Mouse (Mus musculus) mature B cell (primary cell): Measurements from ENCODE around the gene Sowahb.
"Not testable (repeated sequence)": the region's sequence is repeated elsewhere in the genome, so short reads cannot be mapped to it uniquely, and the experiment has no call there.

ENCODE experiments used
- in situ Hi-C: fragments of 300-500 bp; cut with MboI; formaldehyde crosslinking; loops from 2 replicates; pipeline ENCODE4 v1.14.3; 2019

Gene Sowahb

DNA sequence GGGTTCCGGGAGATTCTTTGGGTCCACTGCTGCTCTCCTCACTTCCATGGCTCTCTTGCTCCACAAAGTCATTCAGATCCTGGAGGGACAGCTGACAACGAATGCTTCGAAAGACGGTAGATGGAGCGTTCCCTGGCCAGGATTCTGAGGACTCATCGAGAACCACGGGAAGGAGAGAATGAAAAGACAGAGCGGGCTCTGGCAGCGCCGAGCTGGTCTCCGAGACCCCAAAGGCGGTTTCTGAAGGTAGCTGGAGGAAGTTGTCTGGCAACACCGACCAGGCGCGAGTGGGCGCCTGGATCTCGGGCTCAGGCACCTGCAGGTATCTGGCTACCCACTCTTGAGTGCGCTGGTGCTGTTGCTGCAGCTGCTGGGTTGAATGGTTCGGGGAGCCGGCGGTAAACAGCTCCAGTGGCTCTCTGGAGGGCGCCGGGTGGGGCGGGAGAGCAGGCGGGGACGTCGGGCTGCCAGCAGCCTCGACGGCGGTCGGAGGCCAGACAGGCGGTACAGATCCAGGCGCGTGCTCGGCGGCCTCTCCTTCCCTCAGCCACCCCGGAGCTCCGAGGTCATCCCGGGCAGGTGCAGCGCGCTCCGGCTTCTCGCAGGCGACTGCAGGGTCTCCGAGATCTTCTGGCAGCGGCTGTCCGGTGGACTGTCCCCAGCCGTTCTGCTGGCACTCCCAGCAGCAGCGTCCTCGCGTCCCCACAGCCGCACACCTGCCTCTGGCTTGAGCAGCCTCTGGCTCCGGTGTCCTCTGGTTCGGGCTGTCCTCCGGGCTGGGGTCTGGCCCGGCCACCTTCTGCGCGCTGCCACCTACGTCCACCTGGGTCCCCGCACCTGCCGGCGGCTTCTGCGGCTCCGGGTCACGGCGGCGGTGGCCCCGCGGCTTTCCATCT, 886 bp downstream of the Sowahb start:
- in situ Hi-C loops, result no loop called here

DNA sequence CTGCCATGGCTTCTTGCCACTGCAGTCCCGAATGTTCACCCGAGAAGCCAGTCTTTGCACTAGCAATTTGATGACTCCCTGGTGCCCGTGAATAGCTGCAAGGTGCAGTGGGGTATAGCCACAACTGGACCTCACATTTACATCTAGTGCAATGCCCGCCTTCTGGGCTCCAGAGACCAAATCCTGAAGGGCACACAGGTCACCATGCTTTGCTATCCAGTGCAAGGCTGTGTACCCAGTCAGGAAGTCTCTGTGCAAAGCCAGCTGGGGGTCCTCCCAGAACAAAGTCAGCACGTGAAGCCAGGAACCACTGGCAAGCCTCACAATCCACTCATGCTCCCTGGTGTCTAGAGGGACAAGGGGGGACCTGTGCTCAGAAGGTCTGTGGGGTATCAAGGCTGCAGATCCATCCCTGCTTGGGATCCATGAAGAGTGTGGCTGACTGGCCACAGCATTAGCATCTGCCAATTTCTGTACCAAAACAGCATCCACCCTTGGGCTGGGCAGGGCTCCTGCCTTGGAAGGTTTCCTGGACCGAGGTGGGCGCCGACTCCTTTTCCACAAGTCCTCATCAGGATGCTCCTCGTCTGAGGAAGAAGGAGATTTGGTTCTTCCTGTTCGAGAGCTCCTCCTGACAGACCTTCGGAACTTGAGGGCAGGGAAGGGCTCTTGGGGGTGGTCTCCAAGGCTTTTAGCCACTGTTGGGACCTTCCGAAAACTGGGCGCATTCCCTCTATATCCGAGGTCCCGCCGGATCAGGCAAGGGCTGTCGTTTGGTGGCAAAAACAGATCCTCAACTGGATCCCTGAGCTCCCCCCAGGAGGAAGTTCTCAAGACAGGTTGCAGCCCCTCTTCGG, 1.8 kb downstream of the Sowahb start:
- in situ Hi-C loops, result no loop called here

DNA sequence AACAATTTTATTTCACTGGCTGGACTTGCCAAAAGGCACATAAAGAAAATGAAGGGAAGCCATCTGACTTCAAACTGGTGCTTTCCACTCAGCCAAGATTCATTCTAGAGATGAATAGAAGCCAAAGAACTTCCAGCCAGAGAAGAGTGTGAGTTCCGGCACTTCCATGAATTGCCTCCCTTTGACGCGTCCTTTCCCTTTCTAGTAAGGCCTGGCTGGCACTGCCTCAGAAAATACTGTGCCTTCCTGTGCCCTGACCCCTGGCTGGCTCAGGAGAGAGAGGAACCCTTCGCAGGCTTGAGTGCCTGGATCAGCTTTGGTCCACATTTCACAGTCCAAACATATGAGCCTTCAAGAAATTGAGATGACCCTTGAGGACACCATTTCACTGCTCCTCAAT, 2.8 kb downstream of the Sowahb start:
- in situ Hi-C loops, result no loop called here

DNA sequence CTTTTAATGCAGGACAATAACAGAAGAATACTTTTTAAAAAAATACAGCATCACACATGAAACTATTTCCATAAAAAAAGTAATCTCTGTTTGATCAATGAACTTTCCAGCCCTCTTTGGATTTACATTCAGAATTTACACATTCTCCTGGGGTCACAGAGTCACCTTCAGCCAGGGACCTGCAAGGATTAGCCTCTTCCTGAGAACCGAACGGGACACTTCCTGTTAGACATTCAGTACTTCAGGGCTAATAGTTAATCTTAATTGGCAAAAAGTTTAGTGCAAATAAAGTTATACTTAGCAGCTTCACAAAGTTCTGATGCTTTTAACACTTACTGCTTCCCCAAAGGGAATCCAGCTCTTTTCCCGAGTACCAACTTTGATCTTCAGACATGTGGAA, 3.5 kb downstream of the Sowahb start:
- in situ Hi-C loops, result no loop called here

DNA sequence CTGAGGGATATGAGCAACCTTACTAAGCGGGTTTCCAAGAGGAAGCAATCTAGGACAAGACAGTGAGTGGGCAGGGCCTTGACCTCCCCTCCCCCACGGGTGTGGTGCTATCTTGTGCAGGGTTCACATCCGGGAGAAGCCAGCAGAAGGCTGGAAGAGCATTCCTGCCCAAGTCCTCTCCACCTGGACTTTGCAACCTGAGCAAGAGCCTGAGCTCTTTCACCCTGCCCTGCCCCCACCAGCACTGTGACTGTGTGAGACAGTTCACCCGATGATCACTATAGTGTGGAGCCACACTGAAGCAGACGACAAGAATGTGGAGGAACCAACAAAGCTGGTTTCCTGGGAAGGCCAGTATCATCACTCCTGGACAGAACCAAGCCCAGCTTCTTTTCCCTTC, 4.7 kb downstream of the Sowahb start:
- in situ Hi-C loops, result no loop called here

DNA sequence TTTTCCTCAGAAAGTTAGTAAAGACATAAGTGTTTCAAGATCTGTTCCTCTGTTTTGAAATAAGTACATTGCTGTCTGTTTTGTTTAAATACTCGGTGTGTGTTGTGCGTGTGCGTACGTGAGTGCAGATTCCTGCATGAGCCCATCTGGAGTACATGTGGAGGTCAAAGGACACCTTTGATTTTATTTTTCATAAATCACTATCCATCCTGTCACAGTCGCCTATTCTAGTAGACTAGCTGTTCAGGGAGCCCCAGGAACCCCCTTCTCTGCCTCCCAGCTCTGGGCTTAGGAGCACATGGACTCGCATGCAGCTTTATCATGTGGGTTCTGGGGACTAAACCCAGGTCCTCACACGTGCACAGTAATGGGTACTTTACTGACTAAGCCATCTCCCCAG, 8.6 kb downstream of the Sowahb start:
- in situ Hi-C loops, result no loop called here

DNA sequence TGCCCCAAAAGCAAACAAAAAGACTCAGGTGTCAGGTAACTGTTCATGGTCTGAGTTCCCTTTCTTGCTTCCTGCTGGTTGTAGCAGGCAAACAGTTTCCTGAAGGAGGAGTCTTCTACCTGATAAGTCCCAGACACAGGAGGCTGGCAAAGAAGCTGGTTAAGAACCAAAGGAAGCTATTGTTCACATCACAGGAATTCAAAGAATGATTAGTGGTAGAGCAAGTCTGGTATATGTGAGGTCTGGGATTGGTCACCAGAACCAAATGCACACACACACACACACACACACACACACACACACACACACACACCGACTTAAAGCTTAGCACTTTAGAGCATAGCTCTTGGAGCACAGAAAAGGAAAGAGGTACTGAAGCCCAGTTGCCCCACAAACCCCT, 9.5 kb downstream of the Sowahb start:
- in situ Hi-C loops, result no loop called here

DNA sequence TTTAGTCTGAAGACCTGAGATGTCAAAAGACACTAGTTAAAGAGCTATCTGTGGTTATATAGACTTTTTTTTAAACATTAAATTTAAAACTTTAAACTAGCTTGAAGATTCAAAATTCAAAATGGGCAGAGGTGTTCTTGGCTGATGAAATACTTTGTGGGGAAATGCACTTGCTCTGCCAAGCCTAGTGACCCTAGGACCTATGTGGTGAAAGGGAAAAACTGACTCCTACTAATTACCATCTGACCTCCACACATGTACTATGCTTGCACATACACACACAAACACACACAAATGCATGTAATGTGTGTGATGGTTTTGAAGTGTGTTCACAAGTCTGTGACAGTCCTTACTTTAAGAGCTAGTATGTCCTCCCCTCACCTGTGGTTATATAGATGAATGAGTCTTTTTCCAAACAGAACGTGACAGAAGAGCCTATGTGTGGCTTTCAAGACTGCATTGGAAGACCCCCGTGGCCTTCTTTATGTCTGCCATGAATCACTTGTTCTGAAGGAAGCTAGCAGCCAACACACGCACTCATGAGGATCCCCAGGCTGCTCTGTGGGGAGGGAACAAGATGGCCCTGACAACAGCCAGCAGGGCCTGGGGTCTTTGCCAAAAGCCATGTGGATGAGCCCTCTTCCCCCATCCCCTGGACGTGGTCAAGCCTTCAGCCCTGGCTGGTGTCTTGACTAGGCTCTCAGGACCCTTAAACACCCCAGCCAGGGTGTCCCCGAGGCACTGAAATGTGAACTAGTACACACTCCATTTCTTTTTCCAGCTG, 11.5 kb downstream of the Sowahb start:
- in situ Hi-C loops, result no loop called here

DNA sequence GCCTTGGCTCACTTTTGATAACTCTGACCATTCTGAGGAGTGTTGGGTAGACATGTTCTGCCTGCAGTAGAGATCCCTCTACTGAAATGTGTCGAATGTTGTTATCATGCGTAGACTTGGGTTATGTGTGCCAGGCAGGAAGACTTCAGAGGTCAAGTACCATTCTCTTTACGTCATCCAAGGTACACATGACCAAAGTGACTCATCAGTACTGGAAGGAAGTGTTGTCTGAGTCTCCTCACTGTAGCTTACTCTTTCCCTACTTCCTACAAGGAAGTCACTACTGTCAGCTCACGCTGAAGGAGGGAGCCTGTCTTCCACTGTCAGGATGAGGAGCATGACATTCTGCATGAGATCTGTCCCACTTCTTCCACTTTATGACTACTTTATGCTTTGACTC, 12.2 kb downstream of the Sowahb start:
- in situ Hi-C loops, result no loop called here

DNA sequence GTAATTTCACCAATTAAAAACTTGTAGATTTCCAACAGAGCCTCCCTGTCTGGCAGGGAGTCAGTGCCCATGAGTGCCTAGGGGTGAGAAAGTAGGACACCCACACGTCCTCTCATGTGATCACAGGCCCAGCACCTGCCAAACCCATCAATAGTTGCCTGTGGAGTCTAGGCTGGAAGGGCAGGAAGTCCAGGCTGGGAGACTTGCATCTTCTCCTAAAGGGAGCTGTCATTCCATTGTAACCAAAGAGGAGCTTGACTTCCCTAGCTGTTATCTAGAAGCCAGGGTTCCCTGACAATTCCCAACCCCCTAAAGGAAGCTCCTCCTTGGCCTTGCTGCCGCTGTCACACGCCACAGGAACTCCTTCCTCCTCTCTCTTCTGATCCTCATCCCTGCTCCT, 14.0 kb downstream of the Sowahb start:
- in situ Hi-C loops, result no loop called here

DNA sequence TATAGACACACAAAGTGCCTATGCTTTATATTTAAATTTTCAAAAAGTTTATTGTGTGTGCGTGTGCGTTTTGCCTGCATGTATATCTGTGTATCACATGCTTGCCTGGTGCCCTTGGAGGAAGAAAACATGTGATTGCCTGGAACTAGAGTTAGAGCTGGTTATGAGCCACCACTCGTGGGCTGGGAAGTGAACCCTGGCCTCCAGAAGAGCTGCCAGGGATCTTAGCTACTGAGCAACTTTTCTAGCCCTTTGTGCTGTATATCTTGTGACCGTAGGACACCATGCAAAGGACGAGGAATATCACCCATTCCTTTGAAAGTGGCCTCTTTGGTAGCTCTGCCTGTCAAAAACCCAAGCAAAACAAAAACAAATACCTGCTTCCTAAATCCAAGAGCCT, 14.4 kb downstream of the Sowahb start:
- in situ Hi-C loops, result no loop called here

DNA sequence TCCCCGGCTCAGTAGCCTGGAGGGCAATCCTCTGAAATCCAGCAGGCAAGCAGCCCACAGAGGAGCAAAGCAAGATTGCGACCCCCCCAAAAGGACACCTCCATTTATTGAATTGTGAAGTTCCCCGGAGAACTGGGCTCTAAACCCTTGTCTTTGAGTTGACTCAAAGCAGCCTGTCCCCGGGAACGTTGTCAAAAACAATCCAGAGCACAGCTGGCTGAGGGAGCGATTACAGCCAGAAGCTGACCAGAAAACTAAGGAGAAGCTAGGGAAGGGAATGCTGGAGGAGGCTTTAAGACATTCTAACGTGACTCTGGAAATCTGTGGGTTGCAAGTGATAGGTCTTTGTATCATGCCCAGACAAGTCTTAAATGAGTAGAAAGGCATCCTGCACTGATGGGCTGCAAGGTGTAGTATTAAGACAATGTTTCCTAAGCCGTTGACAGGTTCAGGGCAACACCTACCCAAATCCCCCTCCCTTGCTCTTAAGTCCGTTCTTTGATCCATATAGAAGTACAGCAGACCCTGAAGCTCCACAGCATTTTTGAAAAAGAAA, 17.6 kb downstream of the Sowahb start:
- in situ Hi-C loops, result no loop called here

DNA sequence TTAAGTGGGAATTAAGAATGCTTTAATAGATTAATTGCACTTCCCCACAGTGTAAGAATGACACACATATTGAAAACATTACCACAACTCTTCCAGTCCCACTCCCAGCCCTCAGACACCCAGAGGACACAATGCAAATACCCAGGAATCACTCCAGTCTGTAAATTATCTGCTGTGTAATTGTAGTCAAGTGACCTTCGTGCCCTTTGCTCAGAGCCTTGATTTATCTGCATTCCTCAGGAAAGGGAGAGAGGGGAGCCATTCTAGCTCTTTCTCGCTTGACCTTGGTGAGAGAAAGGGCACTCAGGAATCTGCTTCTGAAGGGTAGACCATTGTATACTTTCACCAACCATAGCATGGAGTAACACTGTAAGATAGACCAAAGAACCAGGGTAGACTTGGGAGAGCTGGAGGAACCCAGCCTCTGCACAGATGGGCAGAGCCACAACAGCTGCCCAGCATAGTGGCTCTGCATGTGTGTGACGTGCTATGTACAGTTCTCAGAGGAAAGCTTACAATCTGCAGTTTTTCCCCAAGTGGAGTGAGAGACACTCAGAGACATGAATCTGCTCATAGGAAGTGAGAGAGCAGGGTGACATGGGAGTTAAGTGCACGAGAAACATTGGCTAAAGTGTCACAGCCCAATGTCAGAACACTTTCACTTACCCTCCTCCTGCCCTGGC, 18.2 kb downstream of the Sowahb start:
- in situ Hi-C loops, result no loop called here

DNA sequence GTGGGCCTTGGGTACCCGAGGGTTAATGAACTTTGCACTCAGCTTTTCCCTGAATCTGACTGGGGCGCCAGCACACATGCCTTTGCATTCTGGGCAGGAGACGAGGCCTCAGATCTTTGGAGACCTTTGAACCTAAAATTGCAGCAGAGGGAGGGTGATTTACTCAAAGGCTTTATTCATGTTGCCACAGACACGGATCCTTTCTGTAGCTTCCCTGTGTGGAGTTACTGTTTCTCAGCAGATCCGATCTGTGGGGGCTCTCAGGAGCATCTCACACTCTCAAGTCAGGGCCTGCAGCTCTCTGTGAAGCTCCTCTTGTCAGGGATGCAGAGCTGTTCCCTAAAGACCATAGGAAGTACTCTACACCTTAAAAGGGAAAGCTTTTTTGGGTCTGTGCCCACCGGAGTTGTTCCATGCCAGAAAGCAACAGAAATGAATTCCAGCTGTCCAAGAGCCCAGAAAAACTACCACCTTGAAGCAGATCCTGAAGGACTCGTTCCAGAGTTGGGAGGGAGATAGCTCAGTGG, 20.0 kb downstream of the Sowahb start:
- in situ Hi-C loops, result no loop called here

DNA sequence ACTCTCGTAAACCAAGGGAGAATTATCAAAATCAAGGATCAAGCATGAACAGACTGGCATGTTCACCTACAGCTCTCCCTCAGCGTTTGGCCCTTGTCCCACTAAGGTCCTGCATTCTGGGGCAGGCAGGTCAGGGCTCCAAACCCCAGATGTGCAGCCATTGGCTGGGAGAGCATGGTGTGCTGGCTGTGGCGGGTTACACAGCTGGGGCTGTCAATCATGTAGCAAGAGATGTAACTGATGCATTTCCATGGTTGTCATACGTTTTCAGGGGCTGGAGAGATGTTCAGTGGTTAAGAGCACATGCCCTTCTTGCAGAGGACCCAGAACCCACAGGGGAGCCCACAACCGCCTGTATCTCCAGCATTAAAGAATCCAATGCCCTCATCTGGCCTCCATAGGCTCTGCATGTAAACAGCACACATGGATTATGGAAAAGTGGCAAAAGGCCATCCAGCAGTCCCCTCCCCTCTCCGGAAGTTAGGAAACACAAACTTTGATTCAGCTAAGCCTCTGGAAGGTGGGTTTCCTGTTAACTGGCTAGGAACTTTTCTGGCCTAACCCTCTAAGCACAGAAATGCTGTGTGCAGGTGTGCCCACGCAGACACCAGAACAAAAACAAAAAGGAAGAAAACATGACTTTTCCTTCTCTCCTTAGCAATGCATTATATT, 22.6 kb downstream of the Sowahb start:
- in situ Hi-C loops, result no loop called here

DNA sequence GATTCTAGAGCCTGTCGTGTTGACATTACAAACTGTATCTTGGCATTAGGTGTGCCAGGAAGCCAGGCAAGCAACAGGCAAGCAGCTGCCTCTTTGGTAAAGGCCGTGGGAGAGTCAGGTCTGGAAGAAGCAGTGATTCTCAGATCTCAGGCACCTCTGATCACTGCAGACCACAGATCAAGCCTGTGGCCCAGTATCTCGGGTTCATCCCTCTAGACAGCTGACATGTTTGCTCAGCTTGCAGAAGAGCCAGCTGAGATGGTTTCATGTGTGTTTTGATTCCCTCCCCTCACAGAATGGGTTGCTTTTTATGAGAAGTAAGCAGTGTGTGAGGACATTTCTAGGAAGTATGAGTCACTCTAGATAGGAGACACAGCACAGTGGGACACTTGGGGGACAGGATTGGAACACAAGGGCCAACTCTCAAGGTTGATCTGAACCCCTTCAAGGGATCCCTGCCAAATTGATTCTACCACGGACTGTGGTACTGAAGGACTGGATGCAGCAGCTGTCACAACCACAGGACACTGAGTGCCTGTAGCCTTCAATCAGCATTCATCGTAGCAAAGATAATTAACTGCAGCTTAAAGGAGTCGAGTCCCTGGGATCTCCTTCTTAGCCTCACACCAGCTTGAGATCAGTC, 24.7 kb downstream of the Sowahb start:
- in situ Hi-C loops, result no loop called here

DNA sequence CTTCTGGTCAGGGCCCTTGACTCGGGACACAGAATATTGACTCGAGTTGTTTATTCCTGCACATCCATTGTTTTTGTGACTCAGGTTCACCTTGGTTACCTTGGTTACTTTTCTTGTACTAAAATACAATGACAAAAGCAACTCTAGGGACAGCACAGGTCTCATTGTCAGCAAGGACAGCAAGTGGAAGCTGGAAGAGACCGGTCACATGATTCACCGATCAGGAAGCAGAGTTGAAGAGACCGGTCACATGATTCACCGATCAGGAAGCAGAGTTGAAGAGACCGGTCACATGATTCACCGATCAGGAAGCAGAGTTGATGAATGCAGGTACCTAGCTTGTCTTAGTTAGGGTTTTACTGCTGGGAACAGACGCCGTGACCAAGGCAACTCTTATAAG, 25.6 kb downstream of the Sowahb start:
- in situ Hi-C loops, result not testable (repeated sequence)

DNA sequence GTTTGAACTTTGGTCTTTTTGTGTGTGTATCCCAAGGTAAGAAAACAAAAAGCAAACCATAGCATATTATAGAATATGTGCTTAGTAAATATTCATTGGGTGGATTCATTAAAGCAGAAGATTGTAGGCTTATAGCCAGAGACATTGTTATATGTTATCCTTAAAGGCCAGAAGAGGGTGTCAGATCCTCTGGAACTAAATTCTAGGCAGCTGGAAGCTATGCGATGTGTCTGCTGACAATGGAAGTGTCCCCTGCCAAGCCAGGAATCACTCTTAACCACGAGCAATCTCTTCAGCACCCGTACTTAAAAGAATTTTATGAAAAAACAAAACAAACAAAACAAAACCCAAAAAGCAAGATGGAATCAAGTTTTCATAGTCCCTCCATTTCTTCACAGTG, 27.1 kb downstream of the Sowahb start:
- in situ Hi-C loops, result no loop called here

DNA sequence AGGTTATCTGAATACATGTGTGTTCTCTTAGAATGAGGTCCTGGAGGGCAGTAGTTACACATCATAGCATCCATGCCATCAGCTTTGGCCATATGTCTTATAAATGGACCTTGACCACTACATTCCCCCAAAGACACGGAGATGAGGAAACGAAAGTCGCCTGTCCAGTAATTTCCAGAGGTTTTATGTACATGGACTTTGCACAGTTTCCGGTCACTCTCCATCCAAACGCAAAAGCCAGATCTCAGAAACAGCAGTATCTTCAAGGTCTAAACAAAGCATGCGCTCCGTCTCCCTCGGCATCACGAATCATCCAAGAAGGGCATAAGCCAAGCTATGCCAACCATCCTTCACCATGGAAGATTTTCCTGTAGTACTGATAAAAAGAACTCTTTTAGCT, 36.6 kb downstream of the Sowahb start:
- in situ Hi-C loops, result no loop called here

DNA sequence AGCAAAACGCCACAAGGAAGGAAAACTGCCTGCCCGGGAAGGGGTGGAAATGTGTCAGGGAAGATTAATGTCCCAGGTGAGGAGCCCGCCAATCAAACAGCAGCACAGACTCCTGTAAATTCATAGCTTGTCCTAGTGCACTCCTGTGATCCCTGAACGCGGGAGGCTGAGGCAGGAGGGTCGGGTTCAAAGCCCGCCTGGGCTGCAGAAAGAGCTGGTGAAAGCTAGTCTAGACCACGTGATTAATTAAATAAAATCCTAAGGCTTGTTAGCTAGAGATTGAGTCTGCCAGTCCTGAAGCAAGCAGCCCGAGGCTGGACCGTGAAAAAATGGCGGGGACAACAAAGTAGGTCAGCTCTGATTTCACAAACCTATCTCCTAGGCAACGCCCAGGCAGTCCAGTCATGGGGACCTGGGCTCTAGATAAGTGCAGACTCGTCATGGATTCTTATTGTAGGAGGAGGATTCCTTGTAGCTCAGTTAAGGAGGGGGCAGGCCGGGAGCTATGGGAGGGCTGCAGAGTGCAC, 38.9 kb downstream of the Sowahb start:
- in situ Hi-C loops, result no loop called here
